Mouse (Mus musculus): Measurements from ENCODE around the gene Nqo2.

GRCm38 (mm10) chr13:33937151-33937550 lies 27.3 kb upstream of the Nqo2 start:
- TF ChIP-seq POLR2A (IDR thresholded peaks at IDR 0.05; ENCODE audit: extremely low read depth, insufficient read depth, low read length) = no peak
- TF ChIP-seq CTCF (IDR thresholded peaks at IDR 0.05; ENCODE audit: extremely low read depth, insufficient read depth, low read length) = no peak

Measured in cortical plate, adult 2 months (tissue).